Mouse (Mus musculus) erythroblast, embryonic 14.5 days (primary cell): ENCODE results near the gene Hmga2.

Experiments used
- GATA1 ChIP-seq: IDR thresholded peaks from 2 replicates; pipeline ENCODE4 v1.6.1; 2012; ENCODE audit warnings: low read length, inconsistent platforms, mixed read lengths
- TAL1 ChIP-seq: IDR thresholded peaks from 3 replicates; pipeline ENCODE4 v1.6.1; 2012; ENCODE audit warnings: low read length, inconsistent platforms, mixed read lengths

DNA sequence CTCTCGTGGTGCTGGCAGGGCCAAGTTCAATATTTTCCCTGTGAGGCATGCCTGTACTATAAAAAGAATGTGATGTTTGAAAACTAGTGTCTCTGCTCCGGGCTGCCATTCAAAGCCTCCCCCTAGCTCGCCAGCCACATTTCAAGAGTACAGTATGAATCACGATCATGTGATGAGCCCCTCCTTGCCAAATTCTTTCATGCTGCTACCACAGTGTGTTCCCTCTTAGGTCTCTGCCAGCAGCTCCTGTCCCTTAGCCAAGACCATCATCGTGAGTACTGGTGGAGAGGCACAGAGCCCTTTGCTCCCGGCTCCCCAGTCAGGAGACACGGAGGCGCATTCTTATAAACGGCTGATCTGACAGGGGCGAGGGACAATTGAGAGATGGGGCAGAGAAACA, 54.2 kb downstream of the Hmga2 start:
- TF ChIP-seq GATA1 (no peak), TAL1 (no peak)
